Mouse (Mus musculus) hindbrain, embryonic 11.5 days (tissue): ENCODE results near the gene Alox12e. TPM values are rescaled to one million over a fixed set of nuclear protein-coding genes. Genes with fewer than 3 reads are reported as not detected.

Experiments
- ATAC-seq: fragments of 200-750 bp; cut with Nextera tagmentation; 2 replicates; pipeline ENCODE4 v1.8.0; 2017; ENCODE audit warnings: mild to moderate bottlenecking, moderate TSS enrichment, moderate library complexity; ENCODE audit not compliant: low FRiP score
- DNase-seq: peaks from one replicate; pipeline ENCODE4 v3.0.0-alpha.2; 2015; ENCODE audit warnings: low spot score
- H3K27ac ChIP-seq: fragments of 300-500 bp; sonication (generic); 2 replicates; pipeline ENCODE4 v1.5.1; 2014; ENCODE audit warnings: mild to moderate bottlenecking, low read depth, low read length
- H3K27me3 ChIP-seq: fragments of 300-500 bp; sonication (generic); 2 replicates; pipeline ENCODE4 v1.6.1; 2014; ENCODE audit warnings: mild to moderate bottlenecking, low read length, moderate library complexity, mixed read lengths; ENCODE audit not compliant: control insufficient read depth, insufficient read depth
- H3K36me3 ChIP-seq: fragments of 300-500 bp; sonication (generic); 2 replicates; pipeline ENCODE4 v1.6.1; 2014; ENCODE audit warnings: mild to moderate bottlenecking, low read length, moderate library complexity, mixed read lengths; ENCODE audit not compliant: control insufficient read depth, insufficient read depth
- H3K4me1 ChIP-seq: fragments of 300-500 bp; sonication (generic); replicated peaks from 2 replicates; pipeline ENCODE4 v1.6.1; 2014; ENCODE audit warnings: low read length, mixed read lengths; ENCODE audit not compliant: control insufficient read depth, insufficient read depth
- H3K4me2 ChIP-seq: fragments of 300-500 bp; sonication (generic); replicated peaks from 2 replicates; pipeline ENCODE4 v1.6.1; 2014; ENCODE audit warnings: mild to moderate bottlenecking, low read depth, low read length
- H3K4me3 ChIP-seq: fragments of 300-500 bp; sonication (generic); 2 replicates; pipeline ENCODE4 v1.5.1; 2014; ENCODE audit warnings: low read depth, low read length
- H3K9ac ChIP-seq: fragments of 300-500 bp; sonication (generic); 2 replicates; pipeline ENCODE4 v1.6.1; 2014; ENCODE audit warnings: low read depth, low read length
- H3K9me3 ChIP-seq: fragments of 300-500 bp; sonication (generic); 2 replicates; pipeline ENCODE4 v1.6.1; 2016; ENCODE audit warnings: low read length; ENCODE audit not compliant: control insufficient read depth
- WGBS: fragments of 180-500 bp; shearing (Covaris S2); extraction: QIAGEN DNeasy Blood & Tissue Kit; methylation state at CpG from one replicate; pipeline ENCODE4 v1.1.7; 2014; 5-methylcytosine and 5-hydroxymethylcytosine counted together
- polyA plus RNA-seq: library from polyadenylated mRNA; unstranded; fragments of >200 nt; fragmentation: Nextera tagmentation; extraction: Ambion mirVana; gene quantifications from 2 replicates; pipeline ENCODE4 v1.2.1, GENCODE M21; 2014

Alox12e gene
- polyA plus RNA-seq, 1 experiment from 2014 or later = not detected

- Histone ChIP-seq H3K9me3 (no peaks in the 10 kb centered on the region), H3K4me2 (no peak overlapping the region), H3K36me3 (no peaks in the 10 kb centered on the region), H3K4me1 (no peaks in the 10 kb centered on the region), H3K27me3 (no peaks in the 10 kb centered on the region), H3K27ac (no peak overlapping the region), H3K4me3 (no peak overlapping the region), H3K9ac (no peak overlapping the region)
- DNase-seq (no peak), ATAC-seq (no peak)
- 72% methylated on average over 3 of the region's 3 CpGs for WGBS
Measured at GRCm38 (mm10) chr11:70280441-70280840, 42.0 kb downstream of the Alox12e start.

DNA sequence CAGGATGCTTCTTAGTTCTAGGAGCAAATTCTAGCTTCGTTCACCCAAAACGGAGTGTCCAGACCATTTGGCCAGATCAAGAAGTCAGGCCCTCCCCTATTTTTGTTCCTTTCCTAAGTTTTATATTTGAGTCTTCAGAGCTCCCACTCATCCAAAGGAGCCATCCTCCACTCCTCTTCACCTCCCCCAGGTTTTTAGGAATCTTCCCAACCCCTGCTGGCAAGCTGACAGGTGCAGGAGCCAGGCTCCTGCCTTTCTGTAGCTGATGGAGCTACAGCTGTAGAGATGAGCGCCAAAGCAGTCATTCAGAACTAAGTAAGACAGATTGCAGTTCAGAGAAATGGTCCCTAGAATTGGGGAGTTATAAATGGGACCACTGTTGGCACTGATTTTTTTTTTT is 43.5 kb downstream of the Alox12e start:
- Histone ChIP-seq H3K9ac (no peak overlapping the region), H3K4me2 (no peak overlapping the region), H3K36me3 (no peaks in the 10 kb centered on the region), H3K4me3 (no peak overlapping the region), H3K9me3 (no peaks in the 10 kb centered on the region), H3K27ac (no peak overlapping the region), H3K4me1 (no peaks in the 10 kb centered on the region), H3K27me3 (no peaks in the 10 kb centered on the region)
- 84% methylated on average over 3 of the region's 3 CpGs for WGBS
- DNase-seq (no peak), ATAC-seq (no peak)

DNA sequence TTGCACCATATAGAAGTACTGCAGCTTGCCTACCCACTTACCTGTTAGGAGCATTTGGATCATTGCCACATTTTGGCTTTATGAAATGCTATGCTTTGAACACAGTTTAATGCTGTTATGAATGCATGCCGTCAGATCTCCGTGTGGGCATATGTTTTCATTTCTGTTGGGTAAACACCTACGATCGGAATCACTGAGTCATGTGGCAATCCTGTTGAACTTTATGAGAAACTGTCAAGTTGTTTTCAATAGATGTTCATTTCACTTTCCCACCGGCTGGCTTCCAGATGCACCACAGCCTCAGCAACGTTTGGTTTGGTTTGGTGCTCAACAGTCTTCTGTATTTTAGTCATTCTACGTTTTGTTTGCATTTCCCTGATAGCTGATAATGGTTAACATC is 50.8 kb downstream of the Alox12e start:
- Histone ChIP-seq H3K9me3 (no peaks in the 10 kb centered on the region), H3K9ac (no peak overlapping the region), H3K4me3 (no peak overlapping the region), H3K4me1 (no peaks in the 10 kb centered on the region), H3K27me3 (no peaks in the 10 kb centered on the region), H3K36me3 (no peaks in the 10 kb centered on the region), H3K4me2 (no peak overlapping the region), H3K27ac (no peak overlapping the region)
- 84% methylated on average over 7 of the region's 7 CpGs for WGBS
- no peak for DNase-seq
- no peak for ATAC-seq

- 96% methylated on average over 1 of the region's 1 CpGs for WGBS
- Histone ChIP-seq H3K36me3 (no peaks in the 10 kb centered on the region), H3K4me3 (no peak overlapping the region), H3K4me2 (no peak overlapping the region), H3K9me3 (no peaks in the 10 kb centered on the region), H3K27ac (no peak overlapping the region), H3K27me3 (no peaks in the 10 kb centered on the region), H3K4me1 (no peaks in the 10 kb centered on the region), H3K9ac (no peak overlapping the region)
- DNase-seq (no peak), ATAC-seq (no peak)
Measured at GRCm38 (mm10) chr11:70266405-70266804, 56.0 kb downstream of the Alox12e start.

GRCm38 (mm10) chr11:70265819-70266218 is 56.6 kb downstream of the Alox12e start:
- Histone ChIP-seq H3K9ac (no peak overlapping the region), H3K4me3 (no peak overlapping the region), H3K4me2 (no peak overlapping the region), H3K4me1 (no peaks in the 10 kb centered on the region), H3K9me3 (no peaks in the 10 kb centered on the region), H3K27ac (no peak overlapping the region), H3K27me3 (no peaks in the 10 kb centered on the region), H3K36me3 (no peaks in the 10 kb centered on the region)
- no peak for ATAC-seq
- 76% methylated on average over 4 of the region's 4 CpGs for WGBS
- no peak for DNase-seq

Other genes starting within 250 kb of the Alox12e start
- gene Asgr2, start 230.0 kb downstream of the Alox12e start, polyA plus RNA-seq = not detected in 2 replicates
- gene Mgl2, start 192.3 kb downstream of the Alox12e start, polyA plus RNA-seq = 0.42 TPM in 1 of 2 replicates, not detected in the other
- 0.32 and 1.4 TPM in 2 replicates for gene Clec10a, start 166.4 kb downstream of the Alox12e start, polyA plus RNA-seq
- 0.40 and 0.51 TPM in 2 replicates for gene Slc16a11, start 109.9 kb downstream of the Alox12e start, polyA plus RNA-seq
- 10.9 and 14.3 TPM in 2 replicates for gene Slc16a13, start 101.6 kb downstream of the Alox12e start, polyA plus RNA-seq
- 5.0 and 5.9 TPM in 2 replicates for gene Bcl6b, start 92.8 kb downstream of the Alox12e start, polyA plus RNA-seq
- gene 0610010K14Rik, start 84.7 kb downstream of the Alox12e start, polyA plus RNA-seq = 229 and 230 TPM in 2 replicates
- 10.2 and 11.6 TPM in 2 replicates for gene Gm21988, start 82.8 kb downstream of the Alox12e start, polyA plus RNA-seq
- 146 and 147 TPM in 2 replicates for gene Rnasek, start 82.8 kb downstream of the Alox12e start, polyA plus RNA-seq
- gene Alox12, start 67.3 kb downstream of the Alox12e start, polyA plus RNA-seq = 3.5 and 3.7 TPM in 2 replicates
- gene Alox15, start 29.4 kb upstream of the Alox12e start, polyA plus RNA-seq = 0.18 TPM in 1 of 2 replicates, not detected in the other
- 31.0 and 32.0 TPM in 2 replicates for gene Pelp1, start 87.4 kb upstream of the Alox12e start, polyA plus RNA-seq
- gene Arrb2, start 110.0 kb upstream of the Alox12e start, polyA plus RNA-seq = 27.8 and 38.1 TPM in 2 replicates
- 40.2 and 42.0 TPM in 2 replicates for gene Med11, start 129.3 kb upstream of the Alox12e start, polyA plus RNA-seq
- gene Zmynd15, start 136.8 kb upstream of the Alox12e start, polyA plus RNA-seq = 0.22 and 0.43 TPM in 2 replicates
- 0.42 and 1.2 TPM in 2 replicates for gene Cxcl16, start 137.4 kb upstream of the Alox12e start, polyA plus RNA-seq
- 0.45 TPM in 1 of 2 replicates, not detected in the other for gene Tm4sf5, start 182.6 kb upstream of the Alox12e start, polyA plus RNA-seq
- 0.36 TPM in 1 of 2 replicates, not detected in the other for gene Vmo1, start 192.0 kb upstream of the Alox12e start, polyA plus RNA-seq
- 0.14 and 0.45 TPM in 2 replicates for gene Gltpd2, start 196.6 kb upstream of the Alox12e start, polyA plus RNA-seq
- gene Psmb6, start 202.7 kb upstream of the Alox12e start, polyA plus RNA-seq = 895 and 918 TPM in 2 replicates
- not detected in 2 replicates for gene Gm40193, start 210.3 kb upstream of the Alox12e start, polyA plus RNA-seq
- 2.5 and 2.9 TPM in 2 replicates for gene Pld2, start 217.4 kb upstream of the Alox12e start, polyA plus RNA-seq
- gene Mink1, start 240.3 kb upstream of the Alox12e start, polyA plus RNA-seq = 11.9 and 17.6 TPM in 2 replicates